Mouse (Mus musculus) heart, embryonic 15.5 days (tissue): ENCODE data around the gene Bola1. TPM values are rescaled to one million over a fixed set of nuclear protein-coding genes. Genes with fewer than 3 reads are reported as not detected.

Experiments used
- ATAC-seq: fragments of 200-750 bp; cut with Nextera tagmentation; replicated peaks from 2 replicates; pipeline ENCODE4 v1.8.0; 2017; ENCODE audit warnings: low read depth, moderate TSS enrichment; ENCODE audit not compliant: insufficient number of reproducible peaks, insufficient read depth, low FRiP score
- H3K27ac ChIP-seq: fragments of 300-500 bp; sonication (generic); 2 replicates; pipeline ENCODE4 v1.5.1; 2015; ENCODE audit warnings: mild to moderate bottlenecking, inconsistent platforms
- H3K27me3 ChIP-seq: fragments of 300-500 bp; sonication (generic); 2 replicates; pipeline ENCODE4 v1.6.1; 2015; ENCODE audit warnings: inconsistent platforms
- H3K36me3 ChIP-seq: fragments of 300-500 bp; sonication (generic); 2 replicates; pipeline ENCODE4 v1.6.1; 2015; ENCODE audit warnings: mild to moderate bottlenecking, inconsistent platforms
- H3K4me1 ChIP-seq: fragments of 300-500 bp; sonication (generic); replicated peaks from 2 replicates; pipeline ENCODE4 v1.6.1; 2015; ENCODE audit warnings: inconsistent platforms
- H3K4me2 ChIP-seq: fragments of 300-500 bp; sonication (generic); 2 replicates; pipeline ENCODE4 v1.6.1; 2015; ENCODE audit warnings: inconsistent platforms, mild to moderate bottlenecking, moderate library complexity
- H3K4me3 ChIP-seq: fragments of 300-500 bp; sonication (generic); 2 replicates; pipeline ENCODE4 v1.5.1; 2015; ENCODE audit warnings: mild to moderate bottlenecking, inconsistent platforms
- H3K9ac ChIP-seq: fragments of 300-500 bp; sonication (generic); 2 replicates; pipeline ENCODE4 v1.6.1; 2015; ENCODE audit warnings: mild to moderate bottlenecking, inconsistent platforms
- H3K9me3 ChIP-seq: fragments of 300-500 bp; sonication (generic); replicated peaks from 2 replicates; pipeline ENCODE4 v1.6.1; 2016; ENCODE audit warnings: inconsistent platforms
- WGBS: fragments of 180-500 bp; shearing (Covaris S2); methylation state at CpG from one replicate; pipeline ENCODE4 v1.1.7; 2015; ENCODE audit warnings: mixed read lengths; 5-methylcytosine and 5-hydroxymethylcytosine counted together
- polyA plus RNA-seq: library from polyadenylated mRNA; unstranded; fragments of >200 nt; fragmentation: Nextera tagmentation; extraction: Ambion mirVana; gene quantifications from 2 replicates; pipeline ENCODE4 v1.2.1, GENCODE M21; 2015

Bola1 gene
- polyA plus RNA-seq, 1 experiment from 2014 or later = 40.7 TPM

- H3K4me1 ChIP-seq = peaks cover 37% of the 10 kb centered on the region
- 36% methylated on average over 7 of the region's 7 CpGs for WGBS
- peaks cover 37% of the 10 kb centered on the region for H3K36me3 ChIP-seq
- H3K27ac ChIP-seq = 0 out of 2 replicates have a peak overlapping the region, but pooled peaks have one; percentile 64
- H3K9ac ChIP-seq = peak overlapping the region; percentile 80
- ATAC-seq = no peak
- peak overlapping the region; percentile 79 for H3K4me3 ChIP-seq
- peak overlapping the region; percentile 90 for H3K4me2 ChIP-seq
- no peaks in the 10 kb centered on the region for H3K27me3 ChIP-seq
- H3K9me3 ChIP-seq = no peaks in the 10 kb centered on the region
Measured at GRCm38 (mm10) chr3:96173185-96173584, 46.3 kb downstream of the Bola1 start.

GRCm38 (mm10) chr3:96172197-96173178 lies 47.0 kb downstream of the Bola1 start, which contains the start of gene Sf3b4:
Sf3b4 (plus strand) TSS chr3:96172332.
- Histone ChIP-seq H3K36me3 (peaks cover 30% of the 10 kb centered on the region), H3K4me3 (peak within 1 kb of the TSS; percentile 79), H3K4me1 (peaks cover 37% of the 10 kb centered on the region), H3K4me2 (peak within 1 kb of the TSS; percentile 90), H3K9ac (peak within 1 kb of the TSS; percentile 80), H3K9me3 (no peaks in the 10 kb centered on the region), H3K27me3 (no peaks in the 10 kb centered on the region), H3K27ac (peak within 1 kb of the TSS; percentile 98)
- ATAC-seq = peak; percentile 92
- WGBS = under 1% methylated on average over 56 of the region's 58 CpGs

- no peak for ATAC-seq
- H3K9ac ChIP-seq = peak overlapping the region; percentile 80
- peaks cover 37% of the 10 kb centered on the region for H3K4me1 ChIP-seq
- H3K27ac ChIP-seq = peak overlapping the region; percentile 98
- H3K36me3 ChIP-seq = peaks cover 26% of the 10 kb centered on the region
- no peaks in the 10 kb centered on the region for H3K9me3 ChIP-seq
- WGBS = 17% methylated on average over 18 of the region's 18 CpGs
- H3K4me2 ChIP-seq = peak overlapping the region; percentile 90
- peak overlapping the region; percentile 79 for H3K4me3 ChIP-seq
- no peaks in the 10 kb centered on the region for H3K27me3 ChIP-seq
Measured at GRCm38 (mm10) chr3:96171583-96172196, 47.8 kb downstream of the Bola1 start.

DNA sequence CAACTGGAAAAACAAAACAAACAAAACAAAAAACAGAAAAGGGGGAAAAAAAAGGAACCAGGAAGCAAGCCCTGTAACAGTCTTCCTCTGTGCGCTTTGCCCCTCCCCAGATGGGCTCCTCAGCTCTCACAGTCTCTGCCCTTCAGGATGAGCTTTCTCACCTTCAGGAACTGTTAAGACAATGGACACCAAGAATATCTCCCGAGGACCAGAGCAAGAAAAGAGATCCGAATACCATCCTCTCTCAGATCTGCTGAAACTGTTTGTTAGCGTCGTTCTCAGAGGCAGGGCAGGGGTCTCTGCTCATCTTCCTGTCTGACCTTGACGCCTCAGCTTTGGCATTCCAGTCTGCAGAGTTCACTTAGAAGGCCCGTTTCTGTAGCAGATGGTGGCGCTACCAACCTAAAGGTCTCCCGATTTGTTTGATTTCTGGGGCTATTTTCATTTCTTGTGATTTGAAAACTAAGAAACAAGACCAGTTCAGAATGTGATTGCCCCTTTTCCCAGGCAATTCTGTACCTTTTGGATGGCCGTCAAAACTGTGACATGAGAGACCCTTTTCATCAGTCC lies 48.4 kb downstream of the Bola1 start:
- no peak for ATAC-seq
- Histone ChIP-seq H3K36me3 (peaks cover 20% of the 10 kb centered on the region), H3K27ac (peak overlapping the region; percentile 98), H3K4me3 (peak overlapping the region; percentile 79), H3K4me1 (peaks cover 37% of the 10 kb centered on the region), H3K9ac (peak overlapping the region; percentile 80; the same call in 1 of the 2 replicates), H3K4me2 (peak overlapping the region; percentile 90), H3K27me3 (no peaks in the 10 kb centered on the region), H3K9me3 (no peaks in the 10 kb centered on the region)
- 46% methylated on average over 10 of the region's 10 CpGs for WGBS

DNA sequence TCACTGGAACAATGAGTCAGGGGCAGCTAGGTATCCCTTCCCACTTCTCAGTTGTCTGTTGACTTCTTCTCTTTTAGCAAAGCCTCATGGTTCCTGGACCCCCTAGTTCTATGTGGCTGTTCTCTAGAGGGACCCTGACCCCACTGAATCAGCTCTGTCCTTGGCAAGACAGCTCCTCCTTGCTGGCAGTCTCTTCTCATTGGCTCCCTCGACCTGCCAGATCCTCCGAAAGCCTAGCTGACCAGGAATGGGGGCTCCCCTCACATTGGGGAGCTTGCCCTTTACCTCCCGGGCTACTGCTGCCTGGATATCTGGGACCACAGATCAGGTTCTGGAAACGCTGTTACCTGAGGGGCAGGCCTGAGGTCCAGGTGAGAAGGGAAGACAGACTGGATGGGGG lies 49.2 kb downstream of the Bola1 start:
- no peaks in the 10 kb centered on the region for H3K9me3 ChIP-seq
- WGBS = 90% methylated on average over 4 of the region's 4 CpGs
- peak overlapping the region; percentile 98 for H3K27ac ChIP-seq
- peaks cover 14% of the 10 kb centered on the region for H3K36me3 ChIP-seq
- no peaks in the 10 kb centered on the region for H3K27me3 ChIP-seq
- peak overlapping the region; percentile 90; the same call in 1 of the 2 replicates for H3K4me2 ChIP-seq
- H3K9ac ChIP-seq = no peak overlapping the region
- H3K4me3 ChIP-seq = no peak overlapping the region
- no peak for ATAC-seq
- peaks cover 37% of the 10 kb centered on the region for H3K4me1 ChIP-seq

- no peaks in the 10 kb centered on the region for H3K9me3 ChIP-seq
- 62% methylated on average over 12 of the region's 12 CpGs for WGBS
- H3K27ac ChIP-seq = peak overlapping the region; percentile 25; the same call in 1 of the 2 replicates
- no peak for ATAC-seq
- H3K4me2 ChIP-seq = no peak overlapping the region
- peaks cover 25% of the 10 kb centered on the region for H3K4me1 ChIP-seq
- H3K36me3 ChIP-seq = no peaks in the 10 kb centered on the region
- no peak overlapping the region for H3K4me3 ChIP-seq
- H3K9ac ChIP-seq = no peak overlapping the region
- H3K27me3 ChIP-seq = no peaks in the 10 kb centered on the region
Measured at GRCm38 (mm10) chr3:96168466-96169158, 50.9 kb downstream of the Bola1 start.

DNA sequence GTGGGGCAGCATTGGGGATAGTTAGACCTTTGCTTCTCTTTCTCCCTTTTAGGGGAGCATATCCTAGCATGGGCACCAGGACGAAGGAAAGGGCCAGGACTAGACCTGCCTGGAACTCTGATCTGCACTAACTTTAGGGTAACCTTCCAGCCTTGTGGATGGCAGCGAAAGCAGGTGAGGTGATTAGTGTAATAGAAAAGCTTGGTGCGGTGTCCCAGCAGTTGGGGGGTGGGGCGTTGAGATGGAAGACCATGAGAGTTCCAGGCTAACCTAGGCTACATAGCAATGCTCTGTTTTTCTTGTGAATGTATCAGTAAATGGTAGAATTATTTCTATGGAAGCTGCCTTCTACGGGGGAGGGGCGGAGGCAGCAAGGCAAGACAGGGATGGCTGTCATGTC lies 56.5 kb downstream of the Bola1 start:
- Histone ChIP-seq H3K9ac (no peak overlapping the region), H3K36me3 (no peaks in the 10 kb centered on the region), H3K27me3 (no peaks in the 10 kb centered on the region), H3K27ac (no peak overlapping the region), H3K4me1 (peaks cover 32% of the 10 kb centered on the region), H3K4me2 (peak overlapping the region; percentile 95; the same call in 1 of the 2 replicates), H3K4me3 (0 out of 2 replicates have a peak overlapping the region, but pooled peaks have one; percentile 56), H3K9me3 (no peaks in the 10 kb centered on the region)
- WGBS = 88% methylated on average over 6 of the region's 6 CpGs
- ATAC-seq = no peak

- Histone ChIP-seq H3K4me2 (peak within 1 kb of the TSS; percentile 95), H3K27ac (peak within 1 kb of the TSS; percentile 84), H3K4me1 (peaks cover 32% of the 10 kb centered on the region), H3K36me3 (no peaks in the 10 kb centered on the region), H3K9ac (peak within 1 kb of the TSS; percentile 70), H3K27me3 (no peaks in the 10 kb centered on the region), H3K4me3 (peak within 1 kb of the TSS; percentile 56), H3K9me3 (no peaks in the 10 kb centered on the region)
- ATAC-seq = no peak; the same call in 1 of the 2 replicates
- 11% methylated on average over 15 of the region's 16 CpGs for WGBS
Measured at GRCm38 (mm10) chr3:96161869-96162840, 57.4 kb downstream of the Bola1 start, which contains the start of gene Mtmr11. Mtmr11 (plus strand) TSS chr3:96162004.

GRCm38 (mm10) chr3:96160803-96161516 lies 58.5 kb downstream of the Bola1 start:
- Histone ChIP-seq H3K4me1 (peaks cover 32% of the 10 kb centered on the region), H3K9me3 (no peaks in the 10 kb centered on the region), H3K36me3 (peaks cover 5% of the 10 kb centered on the region; the same call in 1 of the 2 replicates), H3K4me3 (peak overlapping the region; percentile 56), H3K27me3 (no peaks in the 10 kb centered on the region), H3K4me2 (peak overlapping the region; percentile 95), H3K9ac (peak overlapping the region; percentile 70), H3K27ac (peak overlapping the region; percentile 84)
- 2% methylated on average over 12 of the region's 12 CpGs for WGBS
- ATAC-seq = peak; percentile 57; the same call in 1 of the 2 replicates
